Comparison of ENCODE assay signal across 17 mouse cellular contexts in genomic region chr10:89055891-89056290, GRCm38 (mm10).
"Had no signal": no experiment of that assay in that cellular context is flagged by ENCODE, and none has a peak within 500 bp of the region (broad histone marks: within the 10 kb centered on the region; RNA-seq: fewer than 3 reads in every experiment).

No protein-coding gene starts in this region.

- H3K4me3 ChIP-seq: limb, embryonic 15.5 days; liver, embryonic 12.5 days; midbrain, embryonic 10.5 days; myocyte; neural tube, embryonic 15.5 days; stomach, embryonic 15.5 days had no signal

- H3K27ac ChIP-seq: kidney, postnatal 0 days; limb, embryonic 15.5 days; liver, embryonic 12.5 days; midbrain, embryonic 10.5 days; neural tube, embryonic 15.5 days; stomach, embryonic 15.5 days had no signal

- DNase-seq: kidney, adult 11 months; kidney, adult 9 months; kidney, postnatal 36 days; layer of hippocampus, postnatal 36 days; lung, embryonic 14.5 days; lung, postnatal 10 days; lung, postnatal 4 days; midbrain, embryonic 14.5 days; right cerebral cortex, postnatal 4 days; thymus, postnatal 4 days had no signal
